Mouse (Mus musculus) fibroblast of lung, adult 2 months (primary cell): ENCODE measurements around the gene Eif2d.

ENCODE experiments used
- DNase-seq: peaks from one replicate; pipeline ENCODE4 v3.0.0-alpha.2; 2011; ENCODE audit warnings: low read depth

The Eif2d gene

GRCm38 (mm10) chr1:131184253-131184955 is 31.4 kb downstream of the Eif2d start:
- DNase-seq, result peak; percentile 82

- no peak for DNase-seq
Measured at GRCm38 (mm10) chr1:131184956-131185660, 32.1 kb downstream of the Eif2d start.

DNA sequence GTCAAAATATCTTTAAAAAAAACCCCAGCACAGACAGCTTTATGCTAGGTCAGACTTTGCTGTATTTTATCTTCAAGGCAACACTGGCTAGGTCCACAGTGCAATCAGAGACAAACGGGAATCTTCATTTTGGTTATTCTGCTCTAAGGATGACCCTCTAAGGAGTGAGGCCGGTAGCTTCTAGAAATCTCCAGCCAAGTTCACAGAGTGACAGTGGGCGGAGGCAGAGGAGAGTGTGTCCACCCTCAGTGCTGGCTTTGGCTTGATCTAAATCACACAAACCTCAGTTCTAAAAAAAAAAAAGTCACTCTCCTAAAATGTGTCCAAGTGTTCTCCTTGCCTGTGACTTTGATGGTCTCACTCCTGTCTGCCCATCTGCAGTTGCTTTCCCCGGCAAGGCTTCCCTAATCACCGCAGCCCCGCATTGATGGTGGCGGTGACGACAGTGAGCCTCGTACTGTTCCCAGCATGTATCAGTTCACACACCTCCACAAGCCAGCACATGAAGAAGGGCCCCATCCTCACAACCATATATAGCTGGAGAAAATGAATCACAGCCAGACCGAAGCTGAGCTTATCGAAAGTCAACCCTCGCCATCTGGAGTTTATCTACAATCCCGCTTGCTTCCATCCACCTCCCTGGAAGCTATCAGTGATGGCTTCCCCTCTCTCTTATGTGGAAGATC is 33.0 kb downstream of the Eif2d start:
- DNase-seq, result no peak

DNA sequence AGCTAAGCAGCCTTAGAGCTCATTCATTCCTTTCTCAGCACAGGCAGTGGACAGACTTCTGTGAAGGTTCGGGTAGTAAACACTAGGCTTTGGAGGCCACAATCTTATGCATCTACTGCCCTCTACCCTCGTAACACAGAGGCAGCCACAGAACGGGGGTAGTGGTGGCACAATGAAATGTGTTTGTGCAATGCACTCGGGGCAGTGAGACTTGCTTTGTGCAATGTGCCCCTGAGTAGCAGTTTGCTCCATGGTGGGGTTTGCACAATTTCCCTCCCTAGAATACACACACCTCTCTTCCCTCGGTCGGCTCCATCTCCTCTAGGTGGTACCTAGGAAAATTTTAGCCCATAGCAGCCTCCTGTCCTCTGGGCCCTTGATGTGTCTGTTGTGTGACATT is 34.0 kb downstream of the Eif2d start:
- no peak for DNase-seq

DNA sequence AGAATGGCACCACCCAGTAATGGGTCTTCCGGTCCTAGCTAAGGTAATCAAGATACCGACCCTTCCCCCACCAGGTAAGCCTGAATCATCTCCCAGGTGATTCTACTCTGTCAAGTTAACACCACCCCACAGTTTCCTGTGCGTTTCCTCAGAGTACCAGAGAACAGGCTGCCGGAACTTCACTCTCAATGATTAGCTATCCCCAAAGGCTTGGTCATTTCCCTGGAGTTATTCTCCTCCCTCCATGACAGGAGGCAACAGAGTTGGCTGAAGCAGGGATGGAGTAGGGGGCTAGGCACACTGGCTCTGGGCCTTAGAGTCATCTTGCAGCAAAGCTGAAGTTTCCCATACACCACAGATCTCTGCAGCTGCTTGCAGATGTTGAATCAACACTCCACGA is 34.9 kb downstream of the Eif2d start:
- no peak for DNase-seq

DNA sequence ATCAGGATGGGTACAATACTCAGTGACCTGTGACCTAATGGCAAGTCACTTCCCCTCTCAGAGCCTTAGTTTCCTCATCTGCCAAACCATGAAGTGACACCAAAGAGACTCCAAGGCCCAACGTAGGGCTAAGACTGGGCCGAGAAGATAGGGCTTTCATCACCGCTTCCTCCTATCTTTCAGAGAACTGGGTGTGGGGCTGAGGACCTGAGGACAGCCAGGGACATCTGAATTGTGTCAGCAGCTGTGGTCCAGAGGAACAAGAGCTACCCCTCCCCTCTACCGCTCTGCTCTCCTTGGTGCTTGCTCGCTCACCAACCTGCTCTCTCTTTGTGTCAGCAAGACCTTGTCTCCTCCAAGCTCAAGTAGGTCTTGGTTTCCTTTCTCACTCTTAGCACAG is 35.7 kb downstream of the Eif2d start:
- no peak for DNase-seq

GRCm38 (mm10) chr1:131193746-131194145 is 40.8 kb downstream of the Eif2d start:
- DNase-seq, result no peak

GRCm38 (mm10) chr1:131195653-131196052 is 42.7 kb downstream of the Eif2d start:
- DNase-seq, result no peak

GRCm38 (mm10) chr1:131196107-131196506 is 43.1 kb downstream of the Eif2d start:
- DNase-seq, result no peak

- DNase-seq, result no peak
Measured at GRCm38 (mm10) chr1:131198417-131198960, 45.5 kb downstream of the Eif2d start.

DNA sequence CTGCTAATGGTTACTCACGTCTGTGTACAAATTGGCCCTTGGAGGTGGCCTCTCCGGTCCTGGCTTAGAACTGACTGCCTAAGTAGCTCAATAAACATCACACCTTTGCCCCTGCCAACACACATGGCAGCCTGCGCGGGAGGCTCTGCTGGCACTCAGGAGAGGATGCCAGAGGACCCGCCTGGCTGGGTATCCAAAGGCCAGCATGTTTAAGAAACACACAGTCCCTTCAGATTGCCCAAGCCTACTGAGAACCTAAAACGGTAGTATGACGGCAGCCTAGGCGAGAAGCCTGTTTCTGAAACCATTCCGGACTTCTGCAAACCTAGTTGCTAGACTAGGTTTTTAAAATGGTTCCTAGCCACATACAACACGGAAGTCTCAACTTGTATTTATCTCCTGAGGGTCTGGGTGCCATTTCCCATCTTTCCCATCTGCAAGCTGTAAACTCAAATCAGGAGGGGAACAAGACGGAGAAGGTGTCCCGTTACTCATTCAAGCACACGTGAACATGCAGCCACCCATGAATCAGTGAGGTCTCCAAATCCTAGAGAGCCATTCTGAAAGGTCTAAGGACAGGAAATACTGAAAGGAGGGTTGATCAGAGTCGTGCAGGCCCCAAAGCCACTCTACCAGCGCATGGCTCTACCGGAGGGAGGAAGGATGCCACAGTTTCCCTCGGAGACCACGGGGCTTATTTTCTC is 46.3 kb downstream of the Eif2d start:
- no peak for DNase-seq

DNA sequence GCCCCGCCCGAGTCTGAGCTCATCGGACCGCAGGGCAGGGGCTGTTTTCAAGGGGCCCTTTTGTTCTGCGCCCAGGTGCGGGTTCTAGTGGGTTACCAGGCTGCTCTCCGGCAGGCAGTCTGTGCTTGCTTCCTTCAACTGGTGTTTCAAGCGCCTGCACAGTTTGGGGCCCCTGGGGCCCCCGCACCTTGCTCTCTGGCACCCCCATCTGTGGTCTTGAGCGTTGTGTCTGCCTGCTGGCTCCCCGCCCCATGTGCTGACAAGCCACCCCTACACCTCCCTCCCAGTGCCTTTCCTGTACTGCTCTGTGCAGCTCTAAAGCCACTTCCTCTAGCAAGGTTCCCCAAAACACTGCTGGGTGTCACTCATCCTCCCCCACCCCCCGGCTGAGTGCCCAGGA is 47.0 kb downstream of the Eif2d start:
- DNase-seq, result no peak

DNA sequence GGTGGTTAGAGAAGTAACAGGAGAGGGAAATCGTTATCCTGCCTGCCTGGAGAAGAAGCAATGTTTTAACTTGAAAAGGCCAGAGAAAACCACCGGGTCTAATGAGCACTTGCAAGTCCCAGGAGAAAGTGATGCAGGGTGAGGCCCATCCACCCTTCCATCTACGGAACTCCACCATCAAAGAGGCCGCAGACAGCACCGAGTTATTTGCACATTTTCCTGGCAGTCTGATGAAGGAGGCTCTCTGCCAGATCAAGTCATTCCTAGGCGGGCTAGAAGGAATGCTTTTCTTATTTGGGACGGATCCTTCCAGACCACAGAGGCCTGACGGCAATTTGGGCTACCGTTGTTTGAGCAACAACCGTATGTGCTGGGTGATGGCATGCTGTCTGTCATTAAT is 47.6 kb downstream of the Eif2d start:
- peak; percentile 55 for DNase-seq

- DNase-seq, result no peak
Measured at GRCm38 (mm10) chr1:131201391-131201790, 48.4 kb downstream of the Eif2d start.

GRCm38 (mm10) chr1:131204461-131204860 is 51.5 kb downstream of the Eif2d start:
- no peak for DNase-seq

GRCm38 (mm10) chr1:131206342-131206741 is 53.4 kb downstream of the Eif2d start:
- no peak for DNase-seq

DNA sequence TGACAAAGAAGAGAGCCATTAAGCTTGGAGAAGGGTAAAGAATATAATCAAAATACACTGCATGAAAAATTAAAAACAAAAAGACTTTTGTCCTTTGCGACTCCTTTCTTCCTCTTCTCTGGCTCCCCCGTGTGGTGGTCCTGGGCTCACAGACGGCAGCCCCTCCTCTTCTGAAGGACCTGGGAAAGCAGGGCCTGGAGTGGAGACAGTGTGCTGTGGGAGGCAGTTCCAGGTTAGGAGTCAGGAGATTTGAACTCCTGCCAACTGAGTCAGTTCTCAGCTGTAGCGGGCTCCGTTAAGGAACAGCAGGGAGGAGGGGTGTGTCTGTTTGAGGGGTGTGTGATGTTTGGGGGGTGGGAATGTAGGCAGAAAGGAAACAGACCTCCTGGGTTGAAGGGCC is 54.5 kb downstream of the Eif2d start:
- peak; percentile 60 for DNase-seq

DNA sequence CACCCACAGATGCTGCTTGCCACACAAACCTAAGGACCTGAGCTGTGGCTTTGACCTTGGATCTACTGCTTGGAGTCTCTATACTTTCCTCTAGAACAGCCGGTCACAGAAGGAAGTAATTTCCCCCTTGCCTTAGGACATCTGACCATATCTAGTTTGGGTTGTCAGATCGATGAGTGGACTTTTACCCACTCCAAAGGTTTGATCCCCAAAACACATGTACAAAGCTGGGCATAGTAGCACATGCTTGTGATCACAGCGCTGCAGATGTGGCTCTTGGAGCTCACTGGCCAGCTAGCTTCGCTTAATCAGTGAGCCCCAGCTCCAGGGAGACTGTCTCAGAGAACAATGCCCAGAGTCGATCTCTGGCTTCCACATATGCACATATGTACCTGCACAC is 55.1 kb downstream of the Eif2d start:
- DNase-seq, result no peak

DNA sequence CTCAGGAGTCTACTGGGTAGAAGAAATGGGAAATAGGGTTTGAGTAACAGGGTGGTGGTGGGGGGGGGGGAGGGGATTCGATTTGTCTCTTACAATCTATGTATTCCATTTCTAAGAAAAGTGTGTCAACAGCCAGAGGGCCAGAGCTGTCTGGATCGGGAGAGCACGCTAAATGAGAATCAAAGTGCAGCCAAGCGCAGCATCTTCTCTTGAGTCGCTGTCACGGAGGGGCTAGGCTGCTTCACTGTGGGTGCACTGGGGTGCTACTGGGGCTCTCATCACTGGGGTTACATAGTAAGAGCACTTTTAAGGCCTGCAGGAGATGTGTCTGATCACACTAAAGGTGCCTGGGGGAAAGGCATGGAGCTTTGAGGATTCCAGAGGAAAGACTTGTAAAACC is 55.8 kb downstream of the Eif2d start:
- DNase-seq, result no peak

DNA sequence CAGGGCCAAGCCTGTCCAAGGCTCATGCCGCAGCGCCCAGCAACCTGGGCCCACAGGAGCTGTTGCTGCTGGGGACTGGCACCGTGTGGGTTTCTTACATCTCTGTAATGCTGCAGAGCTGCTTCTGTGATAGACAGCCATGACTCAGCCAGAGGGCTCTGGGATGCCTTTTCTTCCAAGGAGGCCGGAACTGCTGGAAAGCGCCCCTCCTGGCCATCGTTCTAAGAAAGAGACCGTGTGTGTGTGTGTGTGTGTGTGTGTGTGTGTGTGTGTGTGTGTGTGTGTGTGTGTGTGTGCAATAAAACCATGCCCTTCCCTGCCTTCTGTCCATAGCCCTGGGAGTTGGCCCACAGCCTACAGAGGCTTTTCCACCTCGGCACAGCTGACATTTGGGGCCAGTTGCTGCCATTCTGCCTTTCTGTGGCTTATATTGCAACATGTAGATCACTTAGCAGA is 57.0 kb downstream of the Eif2d start:
- peak; percentile 61 for DNase-seq

DNA sequence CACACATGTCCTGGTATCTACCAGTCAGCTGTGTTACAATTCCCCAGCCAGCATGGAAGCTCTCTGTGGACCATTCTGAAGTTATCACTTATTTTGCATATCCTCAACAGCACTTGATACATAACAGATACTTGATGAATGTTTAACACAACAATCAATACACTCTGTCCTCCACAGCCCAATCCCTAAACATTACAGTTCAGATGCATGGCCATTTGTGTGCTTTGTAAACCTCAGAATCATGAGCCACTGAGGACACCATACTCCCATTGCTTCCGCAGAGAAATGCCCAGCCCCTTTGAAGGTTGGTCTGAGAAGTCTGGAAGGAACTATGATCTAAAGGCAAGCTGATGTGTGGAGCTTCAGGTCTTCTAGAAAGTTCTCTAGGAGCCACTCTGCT is 58.7 kb downstream of the Eif2d start:
- no peak for DNase-seq

GRCm38 (mm10) chr1:131212956-131213355 is 60.0 kb downstream of the Eif2d start:
- DNase-seq, result no peak
